Mouse (Mus musculus) intestine, embryonic 16.5 days (tissue): ENCODE results near the gene Cldn11. TPM values are rescaled to one million over a fixed set of nuclear protein-coding genes. Genes with fewer than 3 reads are reported as not detected.

ENCODE experiments used
- ATAC-seq: fragments of 200-750 bp; cut with Nextera tagmentation; 2 replicates; pipeline ENCODE4 v1.8.0; 2017; ENCODE audit warnings: moderate TSS enrichment, moderate library complexity
- H3K27ac ChIP-seq: fragments of 300-500 bp; sonication (generic); 2 replicates; pipeline ENCODE4 v1.5.1; 2014; ENCODE audit warnings: mild to moderate bottlenecking, low read length
- H3K27me3 ChIP-seq: fragments of 300-500 bp; sonication (generic); replicated peaks from 2 replicates; pipeline ENCODE4 v1.6.1; 2014; ENCODE audit warnings: low read length, control low read depth, mixed read lengths; ENCODE audit not compliant: control insufficient read depth, insufficient read depth
- H3K36me3 ChIP-seq: fragments of 300-500 bp; sonication (generic); 2 replicates; pipeline ENCODE4 v1.6.1; 2014; ENCODE audit warnings: low read length, control low read depth; ENCODE audit not compliant: control insufficient read depth, insufficient read depth
- H3K4me1 ChIP-seq: fragments of 300-500 bp; sonication (generic); 2 replicates; pipeline ENCODE4 v1.6.1; 2014; ENCODE audit warnings: low read length, control low read depth, mixed read lengths; ENCODE audit not compliant: control insufficient read depth, insufficient read depth
- H3K4me2 ChIP-seq: fragments of 300-500 bp; sonication (generic); 2 replicates; pipeline ENCODE4 v1.6.1; 2014; ENCODE audit warnings: low read depth, low read length, control low read depth
- H3K4me3 ChIP-seq: fragments of 300-500 bp; sonication (generic); 2 replicates; pipeline ENCODE4 v1.5.1; 2014; ENCODE audit warnings: mild to moderate bottlenecking, low read length
- H3K9ac ChIP-seq: fragments of 300-500 bp; sonication (generic); 2 replicates; pipeline ENCODE4 v1.6.1; 2014; ENCODE audit warnings: low read depth, low read length
- H3K9me3 ChIP-seq: fragments of 300-500 bp; sonication (generic); 2 replicates; pipeline ENCODE4 v1.6.1; 2016; ENCODE audit warnings: low read length, control low read depth; ENCODE audit not compliant: control insufficient read depth
- WGBS: fragments of 180-500 bp; shearing (Covaris S2); extraction: QIAGEN DNeasy Blood & Tissue Kit; methylation state at CpG from one replicate; pipeline ENCODE4 v1.1.7; 2014; 5-methylcytosine and 5-hydroxymethylcytosine counted together
- polyA plus RNA-seq: library from polyadenylated mRNA; unstranded; fragments of >200 nt; fragmentation: Nextera tagmentation; extraction: Ambion mirVana; gene quantifications from 2 replicates; pipeline ENCODE4 v1.2.1, GENCODE M21; 2015

The Cldn11 gene
- polyA plus RNA-seq, 1 experiment from 2014 or later, result 5.2 TPM

- Histone ChIP-seq H3K36me3 (no peaks in the 10 kb centered on the region), H3K4me3 (no peak overlapping the region), H3K9ac (no peak overlapping the region), H3K27me3 (no peaks in the 10 kb centered on the region), H3K27ac (no peak overlapping the region), H3K9me3 (no peaks in the 10 kb centered on the region), H3K4me1 (no peaks in the 10 kb centered on the region), H3K4me2 (0 out of 2 replicates have a peak overlapping the region, but pooled peaks have one; percentile 3)
- WGBS, result 46% methylated on average over 10 of the region's 10 CpGs
- peak; percentile 44; the same call in 1 of the 2 replicates for ATAC-seq
Measured at GRCm38 (mm10) chr3:31191402-31191801, 41.7 kb downstream of the Cldn11 start.

- H3K27me3 ChIP-seq, result no peaks in the 10 kb centered on the region
- no peak overlapping the region for H3K4me3 ChIP-seq
- no peaks in the 10 kb centered on the region for H3K36me3 ChIP-seq
- H3K4me1 ChIP-seq, result no peaks in the 10 kb centered on the region
- peak; percentile 36; the same call in 1 of the 2 replicates for ATAC-seq
- no peak overlapping the region for H3K27ac ChIP-seq
- no peaks in the 10 kb centered on the region for H3K9me3 ChIP-seq
- WGBS, result 56% methylated on average over 17 of the region's 17 CpGs
- H3K4me2 ChIP-seq, result no peak overlapping the region
- H3K9ac ChIP-seq, result no peak overlapping the region
Measured at GRCm38 (mm10) chr3:31199162-31199877, 49.6 kb downstream of the Cldn11 start.

GRCm38 (mm10) chr3:31203947-31204346, 54.2 kb downstream of the Cldn11 start:
- no peak overlapping the region for H3K9ac ChIP-seq
- H3K4me2 ChIP-seq, result no peak overlapping the region
- no peaks in the 10 kb centered on the region for H3K36me3 ChIP-seq
- H3K27ac ChIP-seq, result no peak overlapping the region
- 89% methylated on average over 11 of the region's 11 CpGs for WGBS
- H3K27me3 ChIP-seq, result no peaks in the 10 kb centered on the region
- H3K9me3 ChIP-seq, result no peaks in the 10 kb centered on the region
- no peak overlapping the region for H3K4me3 ChIP-seq
- peaks cover 4% of the 10 kb centered on the region; the same call in 1 of the 2 replicates for H3K4me1 ChIP-seq
- ATAC-seq, result no peak

GRCm38 (mm10) chr3:31205167-31205566, 55.4 kb downstream of the Cldn11 start:
- no peaks in the 10 kb centered on the region for H3K27me3 ChIP-seq
- H3K4me1 ChIP-seq, result peaks cover 4% of the 10 kb centered on the region; the same call in 1 of the 2 replicates
- no peaks in the 10 kb centered on the region for H3K36me3 ChIP-seq
- ATAC-seq, result peak; percentile 88
- no peak overlapping the region for H3K9ac ChIP-seq
- no peak overlapping the region for H3K4me2 ChIP-seq
- WGBS, result 62% methylated on average over 3 of the region's 3 CpGs
- H3K27ac ChIP-seq, result no peak overlapping the region
- H3K9me3 ChIP-seq, result no peaks in the 10 kb centered on the region
- no peak overlapping the region for H3K4me3 ChIP-seq

- WGBS, result 51% methylated on average over 4 of the region's 4 CpGs
Measured at GRCm38 (mm10) chr3:31208046-31208445, 58.3 kb downstream of the Cldn11 start.

GRCm38 (mm10) chr3:31208458-31208994, 58.8 kb downstream of the Cldn11 start:
- H3K36me3 ChIP-seq, result no peaks in the 10 kb centered on the region
- no peak overlapping the region for H3K4me2 ChIP-seq
- no peak for ATAC-seq
- no peaks in the 10 kb centered on the region for H3K9me3 ChIP-seq
- H3K4me3 ChIP-seq, result no peak overlapping the region
- H3K27me3 ChIP-seq, result no peaks in the 10 kb centered on the region
- H3K27ac ChIP-seq, result no peak overlapping the region
- 14% methylated on average over 6 of the region's 6 CpGs for WGBS
- no peak overlapping the region for H3K9ac ChIP-seq
- H3K4me1 ChIP-seq, result peaks cover 12% of the 10 kb centered on the region

More at GRCm38 (mm10) chr3:31208046-31208445, 58.3 kb downstream of the Cldn11 start:
- no peak overlapping the region for H3K4me2 ChIP-seq
- H3K4me3 ChIP-seq, result no peak overlapping the region
- no peaks in the 10 kb centered on the region for H3K36me3 ChIP-seq
- H3K9ac ChIP-seq, result no peak overlapping the region
- H3K27ac ChIP-seq, result no peak overlapping the region
- H3K4me1 ChIP-seq, result peaks cover 12% of the 10 kb centered on the region
- no peaks in the 10 kb centered on the region for H3K27me3 ChIP-seq
- ATAC-seq, result no peak
- no peaks in the 10 kb centered on the region for H3K9me3 ChIP-seq

GRCm38 (mm10) chr3:31209001-31209400, 59.3 kb downstream of the Cldn11 start:
- Histone ChIP-seq H3K4me2 (peak overlapping the region; percentile 39), H3K36me3 (no peaks in the 10 kb centered on the region), H3K9ac (0 out of 2 replicates have a peak overlapping the region, but pooled peaks have one; percentile 15), H3K4me3 (peak overlapping the region; percentile 2; the same call in 1 of the 2 replicates), H3K4me1 (peaks cover 12% of the 10 kb centered on the region), H3K9me3 (no peaks in the 10 kb centered on the region), H3K27me3 (no peaks in the 10 kb centered on the region), H3K27ac (no peak overlapping the region)
- no peak for ATAC-seq
- 11% methylated on average over 19 of the region's 19 CpGs for WGBS

- Histone ChIP-seq H3K4me1 (peaks cover 12% of the 10 kb centered on the region), H3K9ac (no peak overlapping the region), H3K27me3 (no peaks in the 10 kb centered on the region), H3K4me2 (no peak overlapping the region), H3K27ac (no peak overlapping the region), H3K9me3 (no peaks in the 10 kb centered on the region), H3K36me3 (no peaks in the 10 kb centered on the region), H3K4me3 (no peak overlapping the region)
- ATAC-seq, result peak; percentile 64; the same call in 1 of the 2 replicates
- 37% methylated on average over 9 of the region's 9 CpGs for WGBS
Measured at GRCm38 (mm10) chr3:31212205-31213038, 62.7 kb downstream of the Cldn11 start.

GRCm38 (mm10) chr3:31213802-31214201, 64.1 kb downstream of the Cldn11 start:
- WGBS, result 40% methylated on average over 3 of the region's 3 CpGs

More at GRCm38 (mm10) chr3:31213802-31214201, 64.1 kb downstream of the Cldn11 start:
- ATAC-seq, result no peak
- no peaks in the 10 kb centered on the region for H3K36me3 ChIP-seq
- H3K27me3 ChIP-seq, result no peaks in the 10 kb centered on the region
- peaks cover 8% of the 10 kb centered on the region for H3K4me1 ChIP-seq
- no peak overlapping the region for H3K4me3 ChIP-seq
- H3K9me3 ChIP-seq, result no peaks in the 10 kb centered on the region
- no peak overlapping the region for H3K4me2 ChIP-seq
- no peak overlapping the region for H3K9ac ChIP-seq
- no peak overlapping the region for H3K27ac ChIP-seq
